Mouse (Mus musculus) MEL (cell line): ENCODE data around the gene Gm20695.

ENCODE experiments used
- CTCF ChIP-seq, 3 experiments: IDR thresholded peaks in 2 of 3; conservative IDR thresholded peaks in 1 of 3; 2 replicates each; pipeline ENCODE4 v1.5.1; 2011 to 2012; ENCODE audit warnings: low read length in 3 of 3, low read depth in 2 of 3, mild to moderate bottlenecking in 2 of 3, improper control_type of control experiment in 1 of 3, inconsistent platforms in 1 of 3, mixed read lengths in 1 of 3, moderate library complexity in 1 of 3; ENCODE audit not compliant: control insufficient read depth in 1 of 3, insufficient read depth in 1 of 3, poor library complexity in 1 of 3, severe bottlenecking in 1 of 3
- EP300 ChIP-seq, 2 experiments: IDR thresholded peaks; 2 replicates each; pipeline ENCODE4 v1.6.1; 2011; ENCODE audit warnings: improper control_type of control experiment in 2 of 2, low read length in 2 of 2, low read depth in 1 of 2, mild to moderate bottlenecking in 1 of 2
- GABPA ChIP-seq: IDR thresholded peaks from 2 replicates; pipeline ENCODE4 v1.6.1; 2012; ENCODE audit warnings: low read depth, mild to moderate bottlenecking, inconsistent platforms, low read length, improper control_type of control experiment, moderate library complexity
- GATA1 ChIP-seq: IDR thresholded peaks from 2 replicates; pipeline ENCODE4 v1.6.1; 2011; ENCODE audit warnings: low read depth, low read length, improper control_type of control experiment
- MAFK ChIP-seq: IDR thresholded peaks from 2 replicates; pipeline ENCODE4 v1.6.1; 2011; ENCODE audit warnings: low read depth, mild to moderate bottlenecking, low read length, improper control_type of control experiment, borderline replicate concordance
- MEF2A ChIP-seq: IDR thresholded peaks from 2 replicates; pipeline ENCODE4 v1.6.1; 2014; ENCODE audit warnings: low read depth, mild to moderate bottlenecking, inconsistent platforms, low read length, improper control_type of control experiment; ENCODE audit not compliant: poor library complexity, insufficient replicate concordance, severe bottlenecking; ENCODE audit errors: extremely low read depth
- MYC ChIP-seq: IDR thresholded peaks from 2 replicates; pipeline ENCODE4 v1.6.1; 2011; ENCODE audit warnings: low read depth, mild to moderate bottlenecking, low read length, improper control_type of control experiment, moderate library complexity
- POLR2A ChIP-seq, 2 experiments: IDR thresholded peaks; 2 replicates each; pipeline ENCODE4 v1.6.1; 2011 to 2012; ENCODE audit warnings: low read length in 2 of 2, mild to moderate bottlenecking in 2 of 2, control low read depth in 1 of 2, improper control_type of control experiment in 1 of 2, low read depth in 1 of 2, moderate library complexity in 1 of 2; ENCODE audit not compliant: control insufficient read depth in 1 of 2, insufficient read depth in 1 of 2, poor library complexity in 1 of 2
- POLR2AphosphoS2 ChIP-seq: IDR thresholded peaks from 2 replicates; pipeline ENCODE4 v1.6.1; 2011; ENCODE audit warnings: low read length, improper control_type of control experiment
- RCOR1 ChIP-seq: IDR thresholded peaks from 2 replicates; pipeline ENCODE4 v1.6.1; 2012; ENCODE audit warnings: low read depth, mild to moderate bottlenecking, inconsistent platforms, low read length, improper control_type of control experiment
- TBP ChIP-seq: IDR thresholded peaks from 2 replicates; pipeline ENCODE4 v1.8.0; 2011; ENCODE audit warnings: low read depth, low read length, improper control_type of control experiment
- ZNF384 ChIP-seq: IDR thresholded peaks from 2 replicates; pipeline ENCODE4 v1.6.1; 2012; ENCODE audit warnings: low read depth, mild to moderate bottlenecking, inconsistent platforms, low read length, improper control_type of control experiment

- no peak for TF ChIP-seq RCOR1
- no peak for TF ChIP-seq CTCF (IDR thresholded peaks at IDR 0.05 in 2 of 3, conservative IDR thresholded peaks at IDR 0.05 in 1 of 3; ENCODE audit: control insufficient read depth in 1 of 3, insufficient read depth in 1 of 3, low read depth in 2 of 3, low read length in 3 of 3, poor library complexity in 1 of 3, severe bottlenecking in 1 of 3)
- TF ChIP-seq GATA1, result no peak
- TF ChIP-seq ZNF384, result no peak
- no peak for TF ChIP-seq POLR2AphosphoS2
- no peak for TF ChIP-seq POLR2A (IDR thresholded peaks at IDR 0.05; ENCODE audit: control insufficient read depth in 1 of 2, insufficient read depth in 1 of 2, low read depth in 1 of 2, low read length in 2 of 2, poor library complexity in 1 of 2)
- no peak for TF ChIP-seq MAFK
- no peak for TF ChIP-seq MEF2A
- no peak for TF ChIP-seq TBP
- TF ChIP-seq MYC, result no peak
- TF ChIP-seq GABPA, result no peak
- no peak for TF ChIP-seq EP300 (IDR thresholded peaks at IDR 0.05; ENCODE audit: low read depth in 1 of 2, low read length in 2 of 2)
Observed at GRCm38 (mm10) chr16:3896553-3896952, 12.1 kb downstream of the Gm20695 start.
